Mouse (Mus musculus) NIH3T3 (cell line): ENCODE results near the gene Fam43a.
A peak's percentile ranks its signal among the peaks of the same experiment; 100 is the strongest.

Source experiments
- DNase-seq: peaks from one replicate; pipeline ENCODE4 v3.0.0-alpha.2; 2012; ENCODE audit warnings: low read depth

The Fam43a gene

GRCm38 (mm10) chr16:30599491-30600268 is at the start of gene Fam43a:
Gene Fam43a, plus strand, starts transcription at chr16:30599723.
- peak; percentile 95 for DNase-seq

GRCm38 (mm10) chr16:30549966-30550747 is 49.4 kb upstream of the Fam43a start:
- DNase-seq = peak; percentile 89

- no peak for DNase-seq
Observed at GRCm38 (mm10) chr16:30550748-30551192, 48.8 kb upstream of the Fam43a start, which contains the start of gene Tmem44. Gene Tmem44, minus strand, starts transcription at chr16:30550842.

GRCm38 (mm10) chr16:30552621-30553338 is 46.7 kb upstream of the Fam43a start:
- peak; percentile 83 for DNase-seq

GRCm38 (mm10) chr16:30554109-30554508 is 45.4 kb upstream of the Fam43a start:
- no peak for DNase-seq

- no peak for DNase-seq
Observed at GRCm38 (mm10) chr16:30559312-30559992, 40.1 kb upstream of the Fam43a start.

GRCm38 (mm10) chr16:30560601-30561000 is 38.9 kb upstream of the Fam43a start:
- no peak for DNase-seq

- no peak for DNase-seq
Observed at GRCm38 (mm10) chr16:30565631-30566030, 33.9 kb upstream of the Fam43a start.

GRCm38 (mm10) chr16:30570173-30570572 is 29.4 kb upstream of the Fam43a start:
- no peak for DNase-seq

- DNase-seq = no peak
Observed at GRCm38 (mm10) chr16:30571378-30571777, 28.1 kb upstream of the Fam43a start.

GRCm38 (mm10) chr16:30572239-30572638 is 27.3 kb upstream of the Fam43a start:
- DNase-seq = no peak

GRCm38 (mm10) chr16:30575815-30576214 is 23.7 kb upstream of the Fam43a start:
- DNase-seq = no peak

GRCm38 (mm10) chr16:30576392-30576791 is 23.1 kb upstream of the Fam43a start:
- no peak for DNase-seq

- DNase-seq = no peak
Observed at GRCm38 (mm10) chr16:30580765-30581164, 18.8 kb upstream of the Fam43a start.

- DNase-seq = no peak
Observed at GRCm38 (mm10) chr16:30586935-30587493, 12.5 kb upstream of the Fam43a start.

GRCm38 (mm10) chr16:30587494-30588327 is 11.8 kb upstream of the Fam43a start, which contains the start of gene Lsg1:
Gene Lsg1, minus strand, starts transcription at chr16:30587592.
- peak; percentile 96 for DNase-seq

GRCm38 (mm10) chr16:30590264-30591209 is 9.0 kb upstream of the Fam43a start:
- DNase-seq = peak; percentile 66

- DNase-seq = no peak
Observed at GRCm38 (mm10) chr16:30591990-30592389, 7.5 kb upstream of the Fam43a start.

- no peak for DNase-seq
Observed at GRCm38 (mm10) chr16:30595356-30595755, 4.2 kb upstream of the Fam43a start.
